Mouse (Mus musculus): ENCODE measurements at regions not wholly inside any gene's neighbourhood (a gene's known extent, or its start where the extent isn't known, plus 50 kb on each side); places are given as distances from the start of the nearest gene placed in this dataset.

DNA sequence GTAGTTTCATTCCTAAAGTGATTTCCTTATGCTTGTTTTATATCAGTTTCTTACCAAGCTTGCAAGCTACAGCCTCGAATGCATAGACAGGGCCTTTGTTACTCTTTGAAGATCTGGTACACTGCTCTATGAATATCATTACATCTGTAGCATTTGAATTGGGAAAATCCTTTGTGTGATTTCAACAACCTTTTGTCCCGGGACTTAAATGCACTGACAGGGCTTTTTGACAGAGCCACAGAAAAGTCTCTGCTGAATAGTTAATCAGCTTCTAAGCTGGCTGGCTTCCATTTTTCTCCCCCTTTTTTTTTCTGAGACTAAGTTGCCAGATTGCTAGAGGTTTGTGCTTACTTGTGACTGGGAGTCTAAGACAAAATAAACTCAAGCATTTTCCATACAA is 80.2 kb downstream of the Ednrb start:
- DNase-seq (ENCODE audit: low spot score in 2 of 2): peak in 1 of 2 experiments; percentile 39

DNA sequence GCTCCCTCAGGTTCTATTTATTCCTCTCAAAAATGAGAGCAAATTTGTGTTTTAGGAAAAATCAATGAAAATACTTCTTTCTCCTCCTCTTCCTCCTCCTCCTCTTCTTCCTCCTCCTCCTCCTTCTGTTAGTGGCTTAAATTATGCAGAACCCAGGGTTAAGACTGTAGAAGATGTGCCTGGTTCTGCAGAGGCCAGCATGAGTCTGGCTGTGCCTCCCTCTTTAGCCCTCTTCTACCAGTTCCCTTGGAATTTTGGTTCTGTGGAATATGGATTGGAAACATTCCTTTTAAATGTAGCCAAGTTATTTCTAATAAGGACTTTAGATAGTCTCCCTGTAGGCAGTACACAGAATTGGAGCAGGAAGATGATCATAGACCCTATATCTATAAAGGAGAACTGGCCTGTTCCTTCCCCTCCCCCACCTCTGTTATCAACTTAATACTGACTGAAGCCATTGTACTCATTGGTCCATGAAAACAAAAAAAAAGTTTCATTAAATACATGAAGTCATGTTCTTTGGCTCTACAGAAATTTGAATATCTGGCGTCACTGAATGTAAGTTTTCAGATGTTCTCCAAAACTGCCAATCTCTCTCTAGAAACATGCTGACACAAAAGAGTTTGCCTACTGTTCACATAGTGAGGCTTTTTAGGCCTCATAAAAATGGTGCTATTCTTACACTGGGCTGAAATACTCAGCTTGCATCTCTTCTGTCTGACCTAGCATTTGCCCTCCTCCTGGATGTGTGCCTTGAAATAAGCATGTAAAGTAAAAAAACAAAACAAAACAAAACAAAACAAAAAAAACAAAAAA is 80.8 kb downstream of the Ednrb start:
- DNase-seq (ENCODE audit: low spot score in 2 of 2): no peak

DNA sequence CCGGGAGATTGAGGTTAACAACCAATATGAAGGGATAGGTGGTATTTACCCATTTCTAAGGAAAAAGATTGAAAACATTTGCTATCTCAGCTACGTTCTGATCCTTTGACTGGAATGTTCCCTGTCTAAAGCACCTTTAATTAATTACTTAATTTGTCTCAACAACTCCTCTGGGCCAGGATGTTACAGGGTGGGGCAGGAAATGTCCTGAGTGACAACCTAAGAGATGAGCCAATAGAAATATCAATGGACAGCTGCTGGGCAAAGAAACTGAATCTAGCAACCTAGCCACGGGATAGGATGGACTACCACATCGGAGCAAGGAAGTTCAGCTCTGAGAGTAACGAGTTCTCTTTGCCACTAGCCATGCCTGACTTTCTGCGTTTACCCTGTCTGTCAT is 84.8 kb downstream of the Ednrb start:
- DNase-seq (ENCODE audit: low spot score in 2 of 2): no peak
